Mouse (Mus musculus): ENCODE data around the gene Elmod3. TPM values are rescaled to one million over a fixed set of nuclear protein-coding genes. Genes with fewer than 3 reads are reported as not detected.

Gene Elmod3
- polyA plus RNA-seq, 1 experiment = 22.3 TPM

DNA sequence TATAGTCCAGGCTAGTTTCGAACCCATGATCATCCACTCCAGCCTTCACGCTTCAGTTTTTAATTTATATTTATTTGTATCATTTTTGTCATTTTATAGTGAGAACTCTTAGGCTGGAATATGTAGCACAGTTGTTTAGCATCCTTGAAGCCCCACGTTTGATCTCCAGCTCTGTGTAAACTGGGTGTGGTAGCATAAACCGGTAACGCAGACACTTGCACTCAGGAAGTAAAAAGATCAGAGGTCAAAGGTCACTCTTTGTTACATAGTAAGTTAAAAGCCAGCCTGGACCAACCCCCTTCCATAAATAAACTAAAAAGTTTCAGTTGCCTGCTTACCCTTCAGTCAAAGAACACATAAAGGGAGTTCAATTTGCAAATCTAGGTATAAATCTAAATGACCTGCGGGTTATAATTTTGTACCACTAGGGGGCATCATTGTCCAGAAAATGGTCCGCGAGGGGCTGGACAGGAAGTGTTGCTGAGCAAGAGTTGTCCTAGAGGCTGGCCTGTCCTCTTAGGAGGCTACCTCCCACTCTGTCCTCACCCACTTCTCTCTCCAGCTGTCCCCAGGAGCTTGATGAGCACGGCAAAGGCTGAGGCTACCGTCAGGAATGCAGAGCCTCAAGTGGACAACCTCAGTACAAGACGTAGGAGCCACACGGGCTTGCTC, 37.7 kb upstream of the Elmod3 start:
- H3K4me3 ChIP-seq (ENCODE audit: low read depth, low read length) = peak overlapping the region; percentile 30
- peak overlapping the region; percentile 29; the same call in 1 of the 2 replicates for H3K27ac ChIP-seq (ENCODE audit: insufficient read depth, low read depth, low read length)
- H3K27me3 ChIP-seq (ENCODE audit: control insufficient read depth, insufficient read depth, low read length) = no peaks in the 10 kb centered on the region
- peak; percentile 87; the same call in 1 of the 2 replicates for TF ChIP-seq CTCF (IDR thresholded peaks at IDR 0.05; ENCODE audit: extremely low read depth, insufficient read length, insufficient replicate concordance, low read depth, low read length)
- no peak; the same call in 1 of the 2 replicates for TF ChIP-seq POLR2A (IDR thresholded peaks at IDR 0.05; ENCODE audit: low read depth, low read length)
- no peaks in the 10 kb centered on the region for H3K36me3 ChIP-seq (ENCODE audit: control insufficient read depth, insufficient read depth, low read length)
- peaks cover 4% of the 10 kb centered on the region for H3K4me1 ChIP-seq (ENCODE audit: control insufficient read depth, insufficient read depth, insufficient read length, low read length)
- 29% methylated on average over 12 of the region's 12 CpGs for WGBS

- TF ChIP-seq POLR2A (IDR thresholded peaks at IDR 0.05; ENCODE audit: low read depth, low read length) (no peak), CTCF (IDR thresholded peaks at IDR 0.05; ENCODE audit: extremely low read depth, insufficient read length, insufficient replicate concordance, low read depth, low read length) (no peak)
- 67% methylated on average over 10 of the region's 10 CpGs for WGBS
- H3K36me3 ChIP-seq (ENCODE audit: control insufficient read depth, insufficient read depth, low read length) = no peaks in the 10 kb centered on the region
- H3K27me3 ChIP-seq (ENCODE audit: control insufficient read depth, insufficient read depth, low read length) = no peaks in the 10 kb centered on the region
- H3K4me1 ChIP-seq (ENCODE audit: control insufficient read depth, insufficient read depth, insufficient read length, low read length) = peaks cover 13% of the 10 kb centered on the region
- no peak overlapping the region for H3K4me3 ChIP-seq (ENCODE audit: low read depth, low read length)
- no peak overlapping the region for H3K27ac ChIP-seq (ENCODE audit: insufficient read depth, low read depth, low read length)
Observed at GRCm38 (mm10) chr6:72634311-72634710, 36.1 kb upstream of the Elmod3 start.

DNA sequence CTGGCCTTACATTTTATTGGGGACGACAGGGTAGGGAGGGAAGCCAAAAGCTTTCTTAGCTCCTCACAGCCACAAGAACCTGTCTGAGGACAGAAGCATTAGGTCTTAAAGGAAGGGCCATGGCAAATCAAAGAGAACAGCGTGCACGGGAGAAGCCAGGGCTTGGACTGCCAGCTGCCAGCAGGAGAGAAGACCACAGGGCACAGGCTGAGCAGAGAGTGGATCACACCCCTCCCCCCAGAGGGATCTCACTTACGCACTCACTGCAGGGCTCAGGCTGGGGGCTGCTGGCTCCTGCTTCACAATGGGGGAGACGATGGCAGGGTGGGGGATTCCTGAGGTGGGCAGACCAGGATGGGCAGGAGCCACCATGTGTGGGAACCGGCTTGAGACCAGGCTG, 33.5 kb upstream of the Elmod3 start:
- Histone ChIP-seq H3K4me1 (ENCODE audit: control insufficient read depth, insufficient read depth, insufficient read length, low read length) (peaks cover 18% of the 10 kb centered on the region), H3K27me3 (ENCODE audit: control insufficient read depth, insufficient read depth, low read length) (no peaks in the 10 kb centered on the region), H3K27ac (ENCODE audit: insufficient read depth, low read depth, low read length) (no peak overlapping the region), H3K4me3 (ENCODE audit: low read depth, low read length) (no peak overlapping the region), H3K36me3 (ENCODE audit: control insufficient read depth, insufficient read depth, low read length) (no peaks in the 10 kb centered on the region)
- 85% methylated on average over 6 of the region's 6 CpGs for WGBS
- no peak for TF ChIP-seq POLR2A (IDR thresholded peaks at IDR 0.05; ENCODE audit: low read depth, low read length)
- no peak for TF ChIP-seq CTCF (IDR thresholded peaks at IDR 0.05; ENCODE audit: extremely low read depth, insufficient read length, insufficient replicate concordance, low read depth, low read length)

- Histone ChIP-seq H3K4me3 (ENCODE audit: low read depth, low read length) (no peak overlapping the region), H3K36me3 (ENCODE audit: control insufficient read depth, insufficient read depth, low read length) (no peaks in the 10 kb centered on the region), H3K4me1 (ENCODE audit: control insufficient read depth, insufficient read depth, insufficient read length, low read length) (peaks cover 14% of the 10 kb centered on the region; the same call in 1 of the 2 replicates), H3K27me3 (ENCODE audit: control insufficient read depth, insufficient read depth, low read length) (no peaks in the 10 kb centered on the region), H3K27ac (ENCODE audit: insufficient read depth, low read depth, low read length) (no peak overlapping the region)
- TF ChIP-seq CTCF (IDR thresholded peaks at IDR 0.05; ENCODE audit: extremely low read depth, insufficient read length, insufficient replicate concordance, low read depth, low read length) = no peak
- TF ChIP-seq POLR2A (IDR thresholded peaks at IDR 0.05; ENCODE audit: low read depth, low read length) = no peak
- WGBS = 87% methylated on average over 14 of the region's 14 CpGs
Observed at GRCm38 (mm10) chr6:72630961-72631360, 32.7 kb upstream of the Elmod3 start.

DNA sequence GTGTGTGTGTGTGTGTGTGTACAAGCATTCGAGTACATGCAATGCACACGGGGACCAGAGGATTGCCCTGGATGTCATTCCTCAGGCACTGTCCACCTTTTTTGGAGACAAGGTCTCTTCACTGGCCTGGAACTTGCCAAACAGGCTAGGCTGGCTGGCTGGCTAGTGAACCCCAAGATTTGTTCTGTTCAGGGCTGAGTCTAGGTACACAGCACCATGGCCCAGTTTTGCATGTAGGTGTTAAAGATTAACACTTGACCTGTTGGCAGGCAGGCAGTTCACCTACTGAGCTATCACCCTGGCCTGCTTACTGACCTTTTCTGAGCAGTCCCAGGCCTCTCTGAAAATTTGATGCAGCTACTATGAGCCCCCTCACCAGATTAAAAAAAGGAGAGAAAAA, 32.2 kb upstream of the Elmod3 start:
- Histone ChIP-seq H3K4me1 (ENCODE audit: control insufficient read depth, insufficient read depth, insufficient read length, low read length) (peaks cover 14% of the 10 kb centered on the region; the same call in 1 of the 2 replicates), H3K27ac (ENCODE audit: insufficient read depth, low read depth, low read length) (no peak overlapping the region), H3K4me3 (ENCODE audit: low read depth, low read length) (no peak overlapping the region), H3K27me3 (ENCODE audit: control insufficient read depth, insufficient read depth, low read length) (no peaks in the 10 kb centered on the region), H3K36me3 (ENCODE audit: control insufficient read depth, insufficient read depth, low read length) (no peaks in the 10 kb centered on the region)
- WGBS = 52% methylated on average over 2 of the region's 2 CpGs
- TF ChIP-seq POLR2A (IDR thresholded peaks at IDR 0.05; ENCODE audit: low read depth, low read length) (no peak), CTCF (IDR thresholded peaks at IDR 0.05; ENCODE audit: extremely low read depth, insufficient read length, insufficient replicate concordance, low read depth, low read length) (no peak)

DNA sequence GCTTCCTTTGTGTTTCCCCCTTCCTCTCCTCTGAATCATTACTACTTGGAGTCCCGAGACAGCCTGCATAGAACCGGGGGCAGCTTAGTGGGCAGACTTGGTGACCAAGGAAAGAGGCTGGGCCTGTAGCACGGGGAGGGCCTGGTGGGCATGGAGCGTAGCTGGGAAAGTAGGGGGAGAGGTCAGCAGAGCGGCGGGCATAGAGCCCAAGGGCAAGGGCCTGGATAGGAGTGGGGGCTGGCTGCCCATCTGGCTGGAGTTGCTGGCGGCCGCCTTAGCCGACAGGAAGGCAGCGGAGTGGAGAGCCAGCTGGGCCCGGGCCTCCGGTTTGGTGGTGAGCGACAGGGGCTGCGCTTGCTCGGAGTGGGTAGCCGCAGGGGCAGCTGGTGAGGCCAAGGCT, 29.1 kb upstream of the Elmod3 start:
- no peak overlapping the region for H3K27ac ChIP-seq (ENCODE audit: insufficient read depth, low read depth, low read length)
- no peak for TF ChIP-seq POLR2A (IDR thresholded peaks at IDR 0.05; ENCODE audit: low read depth, low read length)
- no peak for TF ChIP-seq CTCF (IDR thresholded peaks at IDR 0.05; ENCODE audit: extremely low read depth, insufficient read length, insufficient replicate concordance, low read depth, low read length)
- peaks cover 17% of the 10 kb centered on the region; the same call in 1 of the 2 replicates for H3K4me1 ChIP-seq (ENCODE audit: control insufficient read depth, insufficient read depth, insufficient read length, low read length)
- 94% methylated on average over 16 of the region's 16 CpGs for WGBS
- no peaks in the 10 kb centered on the region for H3K36me3 ChIP-seq (ENCODE audit: control insufficient read depth, insufficient read depth, low read length)
- H3K4me3 ChIP-seq (ENCODE audit: low read depth, low read length) = no peak overlapping the region
- no peaks in the 10 kb centered on the region for H3K27me3 ChIP-seq (ENCODE audit: control insufficient read depth, insufficient read depth, low read length)

GRCm38 (mm10) chr6:72626391-72626790, 28.2 kb upstream of the Elmod3 start:
- 76% methylated on average over 7 of the region's 7 CpGs for WGBS
- no peak for TF ChIP-seq POLR2A (IDR thresholded peaks at IDR 0.05; ENCODE audit: low read depth, low read length)
- TF ChIP-seq CTCF (IDR thresholded peaks at IDR 0.05; ENCODE audit: extremely low read depth, insufficient read length, insufficient replicate concordance, low read depth, low read length) = no peak
- Histone ChIP-seq H3K27ac (ENCODE audit: insufficient read depth, low read depth, low read length) (no peak overlapping the region), H3K36me3 (ENCODE audit: control insufficient read depth, insufficient read depth, low read length) (no peaks in the 10 kb centered on the region), H3K27me3 (ENCODE audit: control insufficient read depth, insufficient read depth, low read length) (no peaks in the 10 kb centered on the region), H3K4me3 (ENCODE audit: low read depth, low read length) (no peak overlapping the region), H3K4me1 (ENCODE audit: control insufficient read depth, insufficient read depth, insufficient read length, low read length) (peaks cover 17% of the 10 kb centered on the region; the same call in 1 of the 2 replicates)

Data from small intestine, adult 2 months (tissue).